Mouse (Mus musculus): ENCODE results near the gene Metrn. TPM values are rescaled to one million over a fixed set of nuclear protein-coding genes. Genes with fewer than 3 reads are reported as not detected.

Gene Metrn
- total RNA-seq, 2 experiments from 2014 or later: 15.8 to 64.4 TPM

GRCm38 (mm10) chr17:25777948-25778347 lies 19.0 kb downstream of the Metrn start:
- ATAC-seq (replicated peaks; ENCODE audit: poor library complexity, severe bottlenecking): no peak

- ATAC-seq (replicated peaks; ENCODE audit: poor library complexity, severe bottlenecking): no peak
Measured at GRCm38 (mm10) chr17:25775318-25776062, 21.4 kb downstream of the Metrn start.

- peak; percentile 97 for ATAC-seq (replicated peaks; ENCODE audit: poor library complexity, severe bottlenecking)
Measured at GRCm38 (mm10) chr17:25773549-25774120, 23.3 kb downstream of the Metrn start, which contains the start of gene Narfl. TSS of gene Narfl (plus strand) at chr17:25773776.

- ATAC-seq (replicated peaks; ENCODE audit: poor library complexity, severe bottlenecking): no peak
Measured at GRCm38 (mm10) chr17:25769331-25769730, 27.6 kb downstream of the Metrn start.

DNA sequence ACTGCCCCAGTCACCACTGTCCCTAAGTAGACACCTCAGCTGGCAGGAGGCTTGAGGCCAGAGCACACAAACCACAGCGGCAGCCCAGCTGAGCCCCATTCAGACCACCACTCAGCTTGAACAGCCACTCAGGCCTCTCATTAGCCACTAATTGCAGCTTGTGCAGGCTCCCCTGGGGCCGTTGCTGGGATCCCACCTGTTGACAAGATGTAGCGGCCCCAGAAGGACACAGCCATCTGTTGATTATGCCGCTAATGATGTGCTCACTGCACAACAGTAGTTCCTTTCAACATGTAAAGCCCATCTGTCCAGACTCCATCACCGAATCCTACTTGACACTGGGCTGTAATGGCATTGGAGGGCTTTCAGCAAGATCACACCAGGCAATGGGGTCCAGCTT lies 31.1 kb downstream of the Metrn start:
- no peak for ATAC-seq (replicated peaks; ENCODE audit: poor library complexity, severe bottlenecking)

DNA sequence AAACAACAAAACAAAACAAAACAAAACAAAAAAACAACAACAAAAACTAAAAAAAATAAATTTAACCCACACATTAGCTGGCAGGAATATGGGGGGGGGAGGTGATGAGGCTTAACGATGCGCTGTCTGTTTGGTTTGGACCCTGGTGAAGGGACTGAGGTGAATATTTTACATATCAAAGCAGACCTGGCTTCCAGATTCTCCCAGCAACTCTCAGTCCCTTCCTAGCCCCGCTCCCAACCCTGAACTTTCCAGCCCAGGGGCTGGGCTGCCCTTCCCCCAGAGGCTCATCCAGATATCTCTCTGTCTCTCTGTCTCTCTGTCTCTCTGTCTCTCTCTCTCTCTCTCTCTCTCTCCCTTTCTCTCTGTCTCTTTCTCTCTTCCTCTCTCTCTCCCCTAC lies 34.3 kb downstream of the Metrn start:
- ATAC-seq (replicated peaks; ENCODE audit: poor library complexity, severe bottlenecking): no peak

DNA sequence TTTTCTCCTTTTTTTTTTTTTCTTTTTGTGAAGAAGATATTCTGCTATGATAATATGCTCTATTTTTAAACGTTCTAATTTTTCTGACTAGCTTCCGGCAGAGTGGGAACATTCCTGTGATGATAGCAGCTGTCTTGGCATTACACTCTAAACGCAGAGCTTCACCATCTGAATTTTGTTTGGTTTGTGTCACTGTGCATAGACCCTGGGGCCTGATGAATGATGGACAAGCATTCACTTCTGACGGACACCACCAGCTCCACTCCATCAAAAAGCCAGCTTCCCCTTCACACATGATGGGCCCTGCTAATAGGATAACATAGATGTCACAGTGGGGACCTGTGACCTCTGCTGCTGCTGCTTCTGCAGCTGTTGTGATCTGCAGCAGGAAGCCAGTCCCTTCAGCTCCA lies 35.4 kb downstream of the Metrn start:
- ATAC-seq (replicated peaks; ENCODE audit: poor library complexity, severe bottlenecking): no peak

DNA sequence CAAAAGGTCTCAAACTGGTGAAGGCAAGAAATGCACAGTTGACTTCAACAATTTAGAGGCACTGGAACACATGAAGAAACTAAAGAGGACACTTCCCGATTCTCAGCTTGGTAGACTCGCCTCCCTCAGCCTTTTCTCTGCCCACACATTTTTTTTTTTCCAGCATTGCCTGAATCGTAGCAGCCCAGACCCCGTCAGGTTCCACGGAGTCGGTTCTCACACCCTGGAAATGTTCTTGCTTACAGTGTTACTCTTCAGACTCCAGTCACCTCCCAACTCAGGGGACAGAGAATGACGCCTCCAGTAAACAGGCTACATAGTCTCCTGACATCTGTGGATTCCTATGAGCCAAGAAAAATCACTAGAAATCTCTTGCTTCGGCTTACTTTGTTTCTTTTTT lies 36.8 kb downstream of the Metrn start:
- ATAC-seq (replicated peaks; ENCODE audit: poor library complexity, severe bottlenecking): no peak

DNA sequence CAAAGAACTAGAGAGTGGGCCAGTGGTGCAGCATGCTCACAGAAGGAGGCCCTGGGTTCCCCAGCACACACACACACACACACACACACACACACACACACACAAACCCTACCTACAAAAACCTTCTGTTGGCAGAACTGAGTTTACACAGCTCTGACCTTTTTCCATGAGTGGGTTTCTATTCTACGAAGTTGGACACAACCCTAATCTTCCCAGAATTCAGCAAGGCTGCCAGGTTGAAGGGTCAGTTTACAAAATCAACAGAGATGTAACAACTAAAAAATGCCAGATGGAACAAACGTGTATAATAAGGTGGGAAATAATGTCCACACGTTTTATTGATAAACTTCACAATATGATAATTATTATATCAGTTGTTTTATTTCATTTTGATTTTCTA lies 39.2 kb downstream of the Metrn start:
- ATAC-seq (replicated peaks; ENCODE audit: poor library complexity, severe bottlenecking): no peak

DNA sequence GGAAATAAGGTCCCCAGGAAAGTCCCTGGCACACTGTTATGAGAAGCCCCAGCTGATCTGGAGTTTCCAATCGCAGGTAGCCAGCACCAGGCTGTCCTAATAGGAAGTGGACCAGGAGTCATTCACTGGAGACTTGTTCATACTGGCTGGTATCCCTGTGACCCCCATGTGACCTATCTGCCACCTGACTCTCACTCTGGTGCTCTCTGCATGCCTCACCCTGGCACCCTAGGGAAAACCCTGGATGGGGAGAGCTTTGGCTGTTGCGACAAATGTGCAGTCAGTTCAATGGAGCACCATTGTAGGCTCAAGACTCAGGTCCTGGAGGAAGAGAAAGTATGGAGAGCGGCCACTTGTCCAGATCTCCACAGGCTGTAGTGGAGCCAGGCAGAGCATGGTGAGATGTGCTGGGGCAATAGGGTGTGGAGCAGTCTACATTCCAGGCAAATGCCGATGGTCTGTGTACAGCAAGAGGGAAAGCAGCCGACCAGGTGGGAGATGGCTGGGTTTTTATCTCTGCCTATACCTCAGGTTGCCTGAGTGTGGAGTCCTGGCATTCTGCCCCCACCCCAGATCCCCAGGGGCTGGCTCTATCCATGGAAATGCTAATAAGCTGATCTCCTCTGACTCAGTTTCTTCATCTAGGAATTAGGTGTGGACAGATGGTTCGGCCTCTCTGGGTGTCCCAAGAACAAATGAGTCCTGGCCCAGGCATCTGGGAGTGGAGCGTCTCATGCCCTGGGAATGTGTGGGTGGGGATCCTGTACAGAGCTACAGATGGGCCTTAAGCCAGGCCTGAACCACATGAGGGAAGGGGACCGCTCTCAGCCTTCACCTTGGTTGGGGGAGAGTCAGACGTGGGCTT lies 40.3 kb downstream of the Metrn start:
- no peak for ATAC-seq (replicated peaks; ENCODE audit: poor library complexity, severe bottlenecking)

DNA sequence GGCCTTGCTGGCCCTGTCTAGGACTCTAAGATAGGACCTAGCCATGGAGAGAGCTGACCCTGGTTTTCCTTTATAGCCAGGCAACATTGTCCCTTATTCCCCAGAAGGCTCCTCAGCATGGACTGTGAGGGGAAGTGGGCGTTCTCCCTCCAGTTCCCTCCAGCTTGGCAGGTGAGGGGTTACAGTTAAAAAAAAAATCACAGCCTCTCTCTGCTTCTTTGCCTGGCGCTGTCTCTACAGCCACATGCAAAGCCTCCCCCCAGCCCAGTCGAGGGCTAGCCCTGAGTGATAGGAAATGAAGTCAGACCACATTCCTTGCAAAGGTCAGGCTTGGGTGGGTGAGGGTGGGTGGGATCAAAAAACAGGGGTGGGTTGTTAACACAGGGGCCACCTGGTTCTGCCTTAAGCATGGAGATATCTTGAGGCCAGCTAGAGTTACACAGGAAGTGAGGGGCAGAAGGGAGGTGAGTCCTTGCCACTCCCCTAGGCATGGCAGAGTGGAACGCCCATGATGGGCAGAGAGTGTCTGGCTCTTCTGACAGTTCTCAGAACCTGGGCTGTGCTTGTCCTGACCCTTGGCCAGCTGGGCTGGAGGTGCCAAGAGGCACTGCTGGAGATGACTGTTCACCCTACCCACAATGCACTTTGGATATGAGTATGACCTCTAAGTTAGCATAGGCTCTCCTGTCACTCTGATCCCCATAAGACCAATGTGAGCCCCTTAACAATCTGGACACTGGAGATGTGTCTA lies 41.1 kb downstream of the Metrn start:
- ATAC-seq (replicated peaks; ENCODE audit: poor library complexity, severe bottlenecking): no peak

DNA sequence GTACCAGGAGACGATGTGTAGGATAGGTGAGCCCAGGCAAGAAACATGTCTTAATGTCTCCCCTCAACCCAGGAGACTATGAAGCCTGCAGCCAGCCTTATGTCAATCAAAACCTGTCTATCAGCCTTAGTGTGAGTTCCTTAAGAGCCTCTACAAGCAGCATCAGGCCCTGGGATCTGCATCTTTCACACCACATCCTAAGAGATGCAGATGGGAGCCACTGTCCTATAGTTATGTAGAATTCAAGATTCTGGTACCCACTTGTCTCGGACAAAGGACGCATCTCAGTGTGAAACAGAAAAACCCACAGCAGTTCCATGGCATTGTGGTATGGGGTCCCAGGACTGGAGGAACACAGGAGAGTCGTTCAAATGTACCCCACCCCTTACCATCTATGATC lies 41.9 kb downstream of the Metrn start:
- ATAC-seq (replicated peaks; ENCODE audit: poor library complexity, severe bottlenecking): no peak

- no peak for ATAC-seq (replicated peaks; ENCODE audit: poor library complexity, severe bottlenecking)
Measured at GRCm38 (mm10) chr17:25754241-25754640, 42.7 kb downstream of the Metrn start, which contains the start of gene Msln. TSS of gene Msln (minus strand) at chr17:25754378.

GRCm38 (mm10) chr17:25751446-25751845 lies 45.5 kb downstream of the Metrn start:
- no peak for ATAC-seq (replicated peaks; ENCODE audit: poor library complexity, severe bottlenecking)

GRCm38 (mm10) chr17:25749314-25749713 lies 47.6 kb downstream of the Metrn start:
- no peak for ATAC-seq (replicated peaks; ENCODE audit: poor library complexity, severe bottlenecking)

DNA sequence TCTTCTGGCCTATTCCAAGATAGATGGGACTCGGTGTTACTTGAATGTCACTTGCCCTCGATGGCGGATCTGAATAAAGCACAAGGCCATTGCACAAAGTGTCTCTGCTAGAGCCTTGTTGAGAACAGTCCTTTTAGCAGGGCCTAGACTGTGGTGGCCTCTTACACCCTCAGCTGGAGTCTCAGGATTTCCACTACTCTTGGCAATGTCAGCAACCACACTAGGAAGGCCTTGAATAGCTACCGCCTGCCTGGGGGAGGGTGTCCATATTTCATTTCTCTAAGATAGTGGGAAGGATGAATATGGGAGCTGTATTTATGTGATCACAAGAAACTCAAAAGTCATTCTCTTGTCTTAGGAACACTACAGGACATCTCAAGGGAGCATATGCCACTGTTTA lies 48.7 kb downstream of the Metrn start:
- ATAC-seq (replicated peaks; ENCODE audit: poor library complexity, severe bottlenecking): no peak

DNA sequence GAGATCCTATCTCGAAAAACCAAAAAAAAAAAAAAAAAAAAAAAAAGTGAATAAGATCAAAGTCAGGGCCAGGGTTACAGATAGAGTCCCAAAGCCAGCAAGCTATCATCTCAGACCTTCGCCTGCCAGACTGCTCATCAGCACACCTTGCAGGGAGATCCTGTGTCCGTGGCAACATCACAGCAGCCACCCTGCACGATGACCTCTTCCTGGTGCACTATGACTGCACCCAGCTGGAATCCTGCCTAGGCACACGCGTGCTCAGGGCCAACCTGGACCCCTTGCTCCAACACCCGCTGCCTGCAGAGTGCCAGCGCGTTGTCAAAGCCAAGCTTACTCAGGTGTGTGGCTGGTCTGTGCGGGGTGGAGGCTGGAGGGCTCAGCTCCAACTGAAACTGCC lies 52.6 kb downstream of the Metrn start:
- no peak for ATAC-seq (replicated peaks; ENCODE audit: poor library complexity, severe bottlenecking)

DNA sequence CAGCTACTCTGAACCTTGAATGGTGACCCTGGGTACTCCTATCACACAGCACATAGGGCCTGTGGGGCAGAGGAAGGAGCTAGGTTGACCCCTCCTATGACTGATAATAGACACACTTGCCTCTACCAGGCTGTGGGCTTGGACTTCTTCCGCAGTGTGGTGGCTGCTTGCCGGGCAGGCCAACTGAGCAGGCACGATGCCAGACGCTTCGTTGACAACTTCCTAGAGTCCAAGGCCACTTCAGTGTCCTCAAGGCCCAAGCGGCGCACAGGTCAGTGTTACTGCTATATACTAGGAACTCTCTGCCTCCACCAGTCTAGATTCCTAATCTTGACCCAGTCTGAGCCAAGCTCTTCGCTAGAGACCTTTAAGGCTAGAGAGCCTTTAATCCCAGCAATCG lies 53.1 kb downstream of the Metrn start:
- no peak for ATAC-seq (replicated peaks; ENCODE audit: poor library complexity, severe bottlenecking)

Data from granulocyte monocyte progenitor cell, adult 5-6 weeks (primary cell).